Mouse (Mus musculus) E14TG2a.4 (cell line): ENCODE measurements at regions not wholly inside any gene's neighbourhood (a gene's known extent, or its start where the extent isn't known, plus 50 kb on each side); places are given as distances from the start of the nearest gene placed in this dataset.

Experiments
- CTCF ChIP-seq: conservative IDR thresholded peaks from 2 replicates; pipeline ENCODE4 v1.5.1; 2014; ENCODE audit warnings: low read length
- POU5F1 ChIP-seq: IDR thresholded peaks from 2 replicates; pipeline ENCODE4 v1.6.1; 2014; ENCODE audit warnings: low read length, borderline replicate concordance

- TF ChIP-seq CTCF (no peak), POU5F1 (no peak)
These were observed 166.6 kb upstream of the Chrm2 start for GRCm38 (mm10) chr6:36221308-36221707.
